Mouse (Mus musculus) liver, adult 2 months (tissue): Measurements from ENCODE around the gene Nrip1. TPM values are rescaled to one million over a fixed set of nuclear protein-coding genes. Genes with fewer than 3 reads are reported as not detected.

Source experiments
- DNase-seq: peaks from one replicate; pipeline ENCODE4 v3.0.0-alpha.2; 2011; ENCODE audit warnings: low read depth, low spot score; ENCODE audit errors: extremely low read depth
- H3K27ac ChIP-seq: fragments of 200-500 bp; replicated peaks from 2 replicates; pipeline ENCODE4 v1.5.1; 2012; ENCODE audit warnings: low read depth, mild to moderate bottlenecking, control low read depth, inconsistent platforms, low read length; ENCODE audit not compliant: insufficient read depth
- H3K27me3 ChIP-seq: fragments of 200-500 bp; 2 replicates; pipeline ENCODE4 v1.6.1; 2012; ENCODE audit warnings: mild to moderate bottlenecking, moderate library complexity, low read length, inconsistent platforms; ENCODE audit not compliant: control insufficient read depth, insufficient read depth
- H3K36me3 ChIP-seq: fragments of 200-500 bp; 2 replicates; pipeline ENCODE4 v1.6.1; 2012; ENCODE audit warnings: low read length, inconsistent platforms; ENCODE audit not compliant: control insufficient read depth, insufficient read depth
- H3K4me1 ChIP-seq: fragments of 200-500 bp; 2 replicates; pipeline ENCODE4 v1.6.1; 2011; ENCODE audit warnings: low read length; ENCODE audit not compliant: control insufficient read depth, insufficient read depth
- H3K4me3 ChIP-seq: fragments of 200-500 bp; 2 replicates; pipeline ENCODE4 v1.5.1; 2011; ENCODE audit warnings: low read depth, mild to moderate bottlenecking, control low read depth, low read length, moderate library complexity; ENCODE audit not compliant: insufficient read depth
- H3K79me2 ChIP-seq: fragments of 200-500 bp; 2 replicates; pipeline ENCODE4 v1.6.1; 2012; ENCODE audit warnings: inconsistent platforms, mild to moderate bottlenecking, low read length, moderate library complexity; ENCODE audit not compliant: control insufficient read depth, insufficient read depth
- H3K9ac ChIP-seq: fragments of 200-500 bp; 2 replicates; pipeline ENCODE4 v1.6.1; 2012; ENCODE audit warnings: low read depth, mild to moderate bottlenecking, control low read depth, inconsistent platforms, low read length
- CTCF ChIP-seq: fragments of 200-500 bp; IDR thresholded peaks from 2 replicates; pipeline ENCODE4 v1.5.1; 2011; ENCODE audit warnings: low read depth, low read length, control low read depth
- POLR2A ChIP-seq: fragments of 200-500 bp; IDR thresholded peaks from 2 replicates; pipeline ENCODE4 v1.6.1; 2011; ENCODE audit warnings: low read length, control low read depth; ENCODE audit not compliant: insufficient read depth; ENCODE audit errors: extremely low read depth
- WGBS: fragments of 180-500 bp; shearing (Covaris S2); methylation state at CpG from one replicate; pipeline ENCODE4 v1.1.7; 2018; 5-methylcytosine and 5-hydroxymethylcytosine counted together
- polyA plus RNA-seq: library from polyadenylated mRNA; depleted of rRNA; stranded (reverse); fragments of >200 nt; gene quantifications from 2 replicates; pipeline ENCODE4 v1.2.3, GENCODE M21; 2012
- total RNA-seq: library from RNA; depleted of rRNA; stranded (reverse); fragments of >200 nt; gene quantifications from 2 replicates; pipeline ENCODE4 v1.2.3, GENCODE M21; 2014

The Nrip1 gene
- total and polyA plus RNA-seq, 2 experiments: 2.9 to 8.9 TPM

- H3K27me3 ChIP-seq: no peaks in the 10 kb centered on the region
- H3K9ac ChIP-seq: no peak overlapping the region
- no peaks in the 10 kb centered on the region for H3K4me1 ChIP-seq
- no peaks in the 10 kb centered on the region for H3K79me2 ChIP-seq
- no peak for DNase-seq
- TF ChIP-seq POLR2A: no peak
- TF ChIP-seq CTCF: no peak
- whole genome bisulfite sequencing: 89% methylated on average over 3 of the region's 3 CpGs
- no peaks in the 10 kb centered on the region for H3K36me3 ChIP-seq
- H3K4me3 ChIP-seq: no peak overlapping the region
- H3K27ac ChIP-seq: no peak overlapping the region
Measured at GRCm38 (mm10) chr16:76275584-76275983, 98.0 kb downstream of the Nrip1 start.

- TF ChIP-seq POLR2A (no peak), CTCF (no peak)
- Histone ChIP-seq H3K9ac (no peak overlapping the region), H3K27ac (no peak overlapping the region), H3K4me3 (no peak overlapping the region), H3K36me3 (no peaks in the 10 kb centered on the region), H3K4me1 (no peaks in the 10 kb centered on the region), H3K79me2 (no peaks in the 10 kb centered on the region), H3K27me3 (no peaks in the 10 kb centered on the region)
- WGBS: 82% methylated on average over 7 of the region's 7 CpGs
- no peak for DNase-seq
Measured at GRCm38 (mm10) chr16:76275166-76275565, 98.5 kb downstream of the Nrip1 start.

- Histone ChIP-seq H3K79me2 (no peaks in the 10 kb centered on the region), H3K4me1 (no peaks in the 10 kb centered on the region), H3K4me3 (no peak overlapping the region), H3K27ac (no peak overlapping the region), H3K9ac (no peak overlapping the region), H3K27me3 (no peaks in the 10 kb centered on the region), H3K36me3 (no peaks in the 10 kb centered on the region)
- 82% methylated on average over 9 of the region's 9 CpGs for WGBS
- TF ChIP-seq POLR2A (no peak), CTCF (no peak)
- peak; percentile 18 for DNase-seq
Measured at GRCm38 (mm10) chr16:76266635-76267268, 106.9 kb downstream of the Nrip1 start.

GRCm38 (mm10) chr16:76265874-76266273, 107.8 kb downstream of the Nrip1 start:
- H3K4me1 ChIP-seq: no peaks in the 10 kb centered on the region
- no peak overlapping the region for H3K9ac ChIP-seq
- no peaks in the 10 kb centered on the region for H3K27me3 ChIP-seq
- H3K79me2 ChIP-seq: no peaks in the 10 kb centered on the region
- no peak for DNase-seq
- 90% methylated on average over 2 of the region's 2 CpGs for WGBS
- H3K27ac ChIP-seq: no peak overlapping the region
- H3K36me3 ChIP-seq: no peaks in the 10 kb centered on the region
- TF ChIP-seq POLR2A: no peak
- TF ChIP-seq CTCF: no peak
- H3K4me3 ChIP-seq: no peak overlapping the region

- H3K79me2 ChIP-seq: no peaks in the 10 kb centered on the region
Measured at GRCm38 (mm10) chr16:76265301-76265700, 108.3 kb downstream of the Nrip1 start.

GRCm38 (mm10) chr16:76263393-76263792, 110.2 kb downstream of the Nrip1 start:
- DNase-seq: no peak
- no peak for TF ChIP-seq CTCF
- Histone ChIP-seq H3K4me1 (no peaks in the 10 kb centered on the region), H3K4me3 (no peak overlapping the region), H3K9ac (no peak overlapping the region), H3K27ac (no peak overlapping the region), H3K79me2 (no peaks in the 10 kb centered on the region), H3K36me3 (no peaks in the 10 kb centered on the region), H3K27me3 (no peaks in the 10 kb centered on the region)
- 88% methylated on average over 3 of the region's 4 CpGs for WGBS

More at GRCm38 (mm10) chr16:76265301-76265700, 108.3 kb downstream of the Nrip1 start:
- Histone ChIP-seq H3K9ac (no peak overlapping the region), H3K27ac (no peak overlapping the region), H3K27me3 (no peaks in the 10 kb centered on the region), H3K4me3 (no peak overlapping the region), H3K36me3 (no peaks in the 10 kb centered on the region), H3K4me1 (no peaks in the 10 kb centered on the region)
- WGBS: 92% methylated on average over 6 of the region's 6 CpGs
- TF ChIP-seq POLR2A (no peak), CTCF (no peak)
- no peak for DNase-seq
